Mouse (Mus musculus): Measurements from ENCODE around the gene Ift46. TPM values are rescaled to one million over a fixed set of nuclear protein-coding genes. Genes with fewer than 3 reads are reported as not detected.
A peak's percentile ranks its signal among the peaks of the same experiment; 100 is the strongest.

Ift46 gene
- 10 to 100 TPM; 75.1 to 75.8 TPM for total RNA-seq (2021)

DNA sequence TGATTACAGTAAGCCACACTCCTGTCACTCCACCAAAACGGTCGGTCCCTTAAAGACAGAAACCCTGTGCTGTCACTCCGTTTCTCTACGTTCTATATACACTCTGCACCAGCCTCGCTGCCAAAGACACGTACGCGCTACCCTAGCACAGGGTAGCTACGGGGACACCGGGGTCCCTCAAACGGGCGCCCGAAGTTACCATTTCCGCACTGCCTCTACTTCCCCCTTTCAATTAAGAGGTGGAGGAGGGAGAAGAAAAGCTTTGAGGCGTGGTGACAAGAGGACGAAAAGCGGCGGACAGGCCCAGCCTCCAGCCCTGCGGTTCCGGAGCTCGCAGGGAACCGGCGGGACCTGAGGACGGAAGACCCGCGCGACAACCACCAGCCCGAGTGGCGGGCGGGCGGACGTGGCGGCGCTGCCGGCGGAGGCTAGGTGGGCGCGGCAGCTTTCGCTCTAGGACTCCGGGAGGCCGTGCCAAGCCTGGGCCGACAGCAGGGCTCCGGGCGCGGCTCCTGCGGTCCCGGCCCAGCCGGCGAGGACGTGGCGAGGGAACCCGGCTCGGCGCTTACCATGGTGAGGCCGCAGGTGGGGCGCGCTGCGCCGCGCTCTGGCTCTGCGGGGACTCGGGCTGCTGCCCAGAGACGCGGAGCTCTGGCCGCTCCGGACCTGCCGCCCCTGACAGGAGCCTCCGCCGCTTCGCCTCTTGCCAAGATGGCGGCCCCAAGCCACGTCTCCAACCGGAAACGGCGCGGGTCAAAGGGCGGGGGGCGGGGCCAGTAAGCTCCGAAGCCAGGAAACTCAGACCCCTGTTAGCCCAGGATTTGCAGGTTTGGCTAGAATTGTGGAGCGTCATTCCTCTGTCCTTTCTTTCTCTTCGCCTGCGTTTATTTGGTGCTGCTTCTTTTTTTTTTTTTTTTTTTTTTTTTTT is at the start of gene Ift46, which contains the start of gene Arcn1:
Gene Ift46 (plus strand): TSS at position 808 of the 928 bp plus-strand sequence.
Gene Arcn1 (minus strand): TSS at position 745 of the 928 bp plus-strand sequence.
- peak; percentile 69 to 84 for DNase-seq (ENCODE audit: extremely low spot score in 1 of 2, low spot score in 1 of 2)

DNA sequence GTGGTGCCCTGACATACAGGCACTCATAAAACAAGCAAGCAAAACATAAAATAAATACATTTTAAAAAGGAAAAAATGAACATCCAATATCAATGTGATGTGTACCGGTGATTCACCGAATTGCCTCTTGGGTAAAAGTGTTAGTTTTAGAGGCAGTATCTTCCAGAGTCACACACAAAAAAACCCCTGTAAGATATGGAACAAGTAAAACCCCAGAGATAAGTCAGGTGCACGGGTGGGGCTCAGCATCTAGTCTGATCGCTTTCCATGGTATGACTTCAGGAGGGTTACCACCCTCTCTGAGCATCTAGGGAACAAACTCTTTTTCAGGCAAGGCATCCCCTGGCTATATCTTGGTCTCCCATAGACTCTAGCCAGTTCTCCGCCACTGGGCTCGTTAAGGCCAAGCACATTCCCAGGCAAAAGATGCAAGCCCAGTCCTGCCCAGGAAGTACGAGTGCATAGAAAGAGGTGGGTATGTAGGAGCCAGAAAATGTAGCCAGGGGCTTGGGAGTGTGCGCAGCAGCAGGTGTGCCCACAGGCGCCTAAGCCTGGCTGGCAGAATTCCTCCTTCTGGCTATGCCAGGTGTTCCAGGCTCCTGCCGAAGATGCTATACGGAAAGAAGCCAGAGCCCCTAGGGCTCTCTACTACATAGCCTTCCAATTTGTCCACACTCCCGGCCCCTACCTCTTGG is 48.6 kb upstream of the Ift46 start:
- no peak for DNase-seq (ENCODE audit: extremely low spot score in 1 of 2, low spot score in 1 of 2)

DNA sequence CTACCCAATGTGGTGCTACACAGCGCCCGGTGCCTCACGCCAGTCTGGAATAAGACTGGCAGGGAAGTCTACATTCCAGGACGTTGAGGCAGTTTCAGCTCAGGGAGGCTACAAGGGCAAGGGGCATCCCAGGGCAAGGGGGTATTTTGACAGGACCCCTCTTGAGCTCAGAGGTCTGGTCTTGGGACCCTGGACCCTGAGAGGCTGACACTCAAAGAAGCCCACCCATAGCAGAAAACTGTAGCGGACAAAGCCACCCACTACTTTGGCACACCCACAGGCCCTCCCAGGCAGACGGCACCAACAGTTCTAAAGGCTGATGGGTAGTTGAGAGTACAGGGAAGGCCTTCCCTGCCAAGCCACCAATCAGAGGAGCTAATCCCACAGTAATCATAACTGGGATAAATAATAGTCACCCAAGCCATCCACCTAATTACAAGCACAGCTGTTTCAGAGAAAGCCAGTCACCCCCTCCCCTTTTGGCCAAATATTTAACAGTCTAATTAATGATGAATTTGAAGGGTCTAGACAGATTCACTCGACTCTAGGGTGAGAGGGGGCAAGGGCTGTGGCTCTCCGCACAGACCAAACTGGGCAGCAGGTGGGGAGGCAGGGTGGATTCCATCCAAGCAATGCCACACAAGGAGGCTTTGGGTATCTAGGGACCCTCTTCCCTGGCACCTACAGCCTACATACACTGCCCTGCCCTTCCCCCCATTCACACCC is 47.9 kb upstream of the Ift46 start:
- DNase-seq (ENCODE audit: extremely low spot score in 1 of 2, low spot score in 1 of 2): no peak

- DNase-seq (ENCODE audit: extremely low spot score in 1 of 2, low spot score in 1 of 2): no peak
Observed at GRCm38 (mm10) chr9:44720358-44721153, 47.2 kb upstream of the Ift46 start.

DNA sequence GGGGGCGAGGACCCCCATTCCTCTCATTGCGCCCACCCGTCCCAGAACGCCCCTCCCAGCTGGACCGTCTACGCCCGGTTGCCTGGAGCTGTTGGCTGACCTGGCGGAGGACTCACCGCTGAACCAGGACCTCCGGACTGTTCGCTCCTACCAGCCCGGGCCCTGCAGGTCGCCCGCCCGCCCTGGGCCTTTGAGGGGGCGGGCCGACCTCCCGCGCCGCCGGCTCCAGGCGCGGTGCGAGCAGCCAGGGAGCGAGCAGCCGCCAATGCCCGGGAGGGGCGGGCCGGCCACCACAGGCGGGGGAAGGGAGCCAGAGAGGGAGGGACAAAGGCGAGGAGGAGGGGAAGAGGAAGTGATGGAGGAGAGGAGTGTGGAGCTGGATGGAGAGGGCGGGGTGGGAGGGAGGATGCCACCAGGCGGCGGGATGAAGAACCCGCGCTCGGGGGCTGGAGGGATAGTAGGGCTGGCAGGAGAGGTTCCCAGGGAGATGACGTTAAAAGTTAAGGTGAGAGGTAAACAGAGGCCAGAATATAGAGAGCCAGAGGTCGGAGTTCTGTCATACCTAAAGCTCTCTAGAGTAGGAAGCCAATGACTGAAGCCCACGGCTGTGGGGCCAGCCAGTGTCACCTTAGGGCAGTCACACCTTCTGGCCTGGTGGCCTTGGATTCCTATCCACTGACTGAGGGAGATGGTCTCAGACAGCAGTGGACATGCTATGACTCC is 46.4 kb upstream of the Ift46 start:
- DNase-seq (ENCODE audit: extremely low spot score in 1 of 2, low spot score in 1 of 2): peak; percentile 64 to 72

- no peak for DNase-seq (ENCODE audit: extremely low spot score in 1 of 2, low spot score in 1 of 2)
Observed at GRCm38 (mm10) chr9:44721877-44722186, 45.9 kb upstream of the Ift46 start.

DNA sequence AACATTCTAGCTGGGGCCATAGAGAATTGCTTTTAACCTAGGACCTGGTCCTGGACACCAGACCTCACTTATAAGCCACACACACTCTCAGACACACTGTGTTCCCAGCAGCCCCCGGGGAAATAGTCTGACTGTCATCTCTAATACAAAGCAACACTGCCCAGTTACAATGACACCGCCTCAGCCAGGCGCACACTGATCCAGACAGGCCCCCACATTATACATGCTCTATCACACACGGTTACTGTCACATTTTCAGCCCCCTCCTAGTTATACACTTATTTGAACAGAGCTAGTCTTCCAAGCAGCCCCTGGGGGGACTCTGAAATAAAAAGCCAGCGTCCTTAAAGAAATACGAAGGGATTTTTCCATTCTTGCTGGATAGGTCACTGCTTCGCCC is 45.1 kb upstream of the Ift46 start:
- DNase-seq (ENCODE audit: extremely low spot score in 1 of 2, low spot score in 1 of 2): no peak

GRCm38 (mm10) chr9:44723008-44723407 is 44.7 kb upstream of the Ift46 start:
- DNase-seq (ENCODE audit: extremely low spot score in 1 of 2, low spot score in 1 of 2): no peak

DNA sequence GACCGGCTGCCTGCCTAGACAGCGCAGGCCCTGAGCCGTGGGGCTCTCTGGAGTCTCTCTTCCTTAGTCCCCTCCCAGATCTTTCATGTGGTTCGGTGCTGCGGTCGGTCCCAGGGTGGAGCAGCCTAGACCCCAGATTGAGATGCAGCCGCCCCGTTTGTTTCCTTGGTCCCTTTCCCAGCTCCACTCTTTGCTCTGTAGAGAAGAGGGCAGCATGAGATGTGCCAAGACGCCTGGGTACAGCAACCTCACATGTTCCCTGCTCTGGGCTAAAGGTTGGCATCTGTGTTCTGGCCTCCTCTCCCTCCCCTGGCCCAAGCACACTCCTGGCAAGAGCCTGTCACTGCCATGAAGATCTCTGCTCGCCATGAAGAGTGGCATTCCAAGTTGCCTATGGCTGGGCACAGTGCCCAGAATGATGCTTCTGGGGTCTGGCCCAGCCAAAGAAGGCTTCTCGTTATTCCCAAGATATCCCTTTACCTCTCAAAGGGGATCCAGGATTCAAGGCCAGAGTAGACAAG is 44.1 kb upstream of the Ift46 start:
- no peak for DNase-seq (ENCODE audit: extremely low spot score in 1 of 2, low spot score in 1 of 2)

DNA sequence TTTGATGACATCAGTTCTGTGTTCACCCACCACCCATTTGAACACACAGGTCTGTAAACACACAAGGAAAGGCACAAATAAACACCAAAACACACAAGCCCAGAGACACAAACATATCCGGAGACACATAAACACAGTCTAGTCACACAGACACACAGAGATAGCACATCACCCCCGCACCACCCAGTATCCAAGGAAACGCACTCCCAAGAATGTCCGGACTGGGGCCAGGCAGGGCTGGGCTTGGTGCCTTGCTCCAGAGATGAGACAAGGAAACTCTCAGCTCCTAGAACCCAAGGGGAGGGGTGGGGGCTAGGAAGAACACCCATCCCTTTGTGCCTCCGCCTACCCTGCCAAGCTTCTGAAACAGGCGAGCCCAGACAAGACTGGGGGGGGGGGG is 43.5 kb upstream of the Ift46 start:
- no peak for DNase-seq (ENCODE audit: extremely low spot score in 1 of 2, low spot score in 1 of 2)

- no peak for DNase-seq (ENCODE audit: extremely low spot score in 1 of 2, low spot score in 1 of 2)
Observed at GRCm38 (mm10) chr9:44724665-44725064, 43.0 kb upstream of the Ift46 start.

DNA sequence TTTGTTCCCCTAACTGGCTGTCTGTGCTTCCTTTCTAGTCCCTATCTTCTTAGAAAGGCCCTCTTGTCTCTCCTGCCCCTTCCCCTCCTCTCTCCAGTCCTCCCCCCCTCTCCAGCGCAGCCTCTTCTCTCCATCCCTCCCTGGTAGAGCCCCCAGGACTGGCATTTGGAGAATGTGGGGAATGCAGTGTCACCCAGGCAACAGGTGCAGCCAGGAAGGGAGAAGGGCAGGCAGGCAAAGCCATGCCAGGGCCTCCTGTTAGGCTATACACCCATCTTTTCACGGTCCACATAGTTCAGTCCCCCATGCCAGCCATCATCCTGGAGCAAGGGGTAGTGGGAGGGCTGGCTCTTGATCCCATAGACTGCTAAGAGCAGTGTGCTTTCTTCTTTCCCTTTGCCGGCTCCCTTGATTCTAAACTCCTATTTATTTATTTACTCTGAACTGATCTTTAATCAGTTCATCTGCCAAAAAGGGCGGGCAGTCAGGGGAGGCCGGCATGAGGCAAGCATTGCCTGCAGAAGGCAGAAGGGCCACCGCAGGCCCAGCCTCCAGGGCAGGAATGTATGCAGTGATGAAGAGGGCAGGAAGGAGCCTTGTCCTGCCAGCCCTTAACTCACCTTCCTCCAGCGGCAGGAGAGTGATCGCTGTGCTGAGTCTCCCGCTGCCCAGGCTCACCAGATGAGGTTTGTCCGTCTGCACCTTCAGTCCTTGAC is 41.1 kb upstream of the Ift46 start:
- no peak for DNase-seq (ENCODE audit: extremely low spot score in 1 of 2, low spot score in 1 of 2)

DNA sequence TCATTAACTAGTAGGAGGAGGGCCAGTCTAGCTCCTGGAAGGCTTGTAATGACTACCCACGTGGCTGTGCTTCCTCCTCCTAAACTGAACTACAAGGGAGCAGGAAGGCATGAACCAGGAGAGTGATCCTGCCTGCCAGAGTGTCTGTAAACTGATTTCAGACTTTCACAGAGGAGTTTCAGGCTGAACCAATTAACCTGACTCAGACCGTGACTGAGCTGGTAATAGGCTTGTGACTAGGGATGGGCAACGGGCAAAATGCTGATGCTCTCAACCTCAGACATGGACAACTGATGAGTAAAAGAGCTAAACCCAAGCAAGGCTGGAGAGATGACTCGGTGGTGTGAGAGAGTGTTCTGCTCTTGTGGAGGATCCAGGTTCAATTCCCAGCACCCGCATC is 40.3 kb upstream of the Ift46 start:
- no peak for DNase-seq (ENCODE audit: extremely low spot score in 1 of 2, low spot score in 1 of 2)

- no peak for DNase-seq (ENCODE audit: extremely low spot score in 1 of 2, low spot score in 1 of 2)
Observed at GRCm38 (mm10) chr9:44732130-44732549, 35.6 kb upstream of the Ift46 start.

DNA sequence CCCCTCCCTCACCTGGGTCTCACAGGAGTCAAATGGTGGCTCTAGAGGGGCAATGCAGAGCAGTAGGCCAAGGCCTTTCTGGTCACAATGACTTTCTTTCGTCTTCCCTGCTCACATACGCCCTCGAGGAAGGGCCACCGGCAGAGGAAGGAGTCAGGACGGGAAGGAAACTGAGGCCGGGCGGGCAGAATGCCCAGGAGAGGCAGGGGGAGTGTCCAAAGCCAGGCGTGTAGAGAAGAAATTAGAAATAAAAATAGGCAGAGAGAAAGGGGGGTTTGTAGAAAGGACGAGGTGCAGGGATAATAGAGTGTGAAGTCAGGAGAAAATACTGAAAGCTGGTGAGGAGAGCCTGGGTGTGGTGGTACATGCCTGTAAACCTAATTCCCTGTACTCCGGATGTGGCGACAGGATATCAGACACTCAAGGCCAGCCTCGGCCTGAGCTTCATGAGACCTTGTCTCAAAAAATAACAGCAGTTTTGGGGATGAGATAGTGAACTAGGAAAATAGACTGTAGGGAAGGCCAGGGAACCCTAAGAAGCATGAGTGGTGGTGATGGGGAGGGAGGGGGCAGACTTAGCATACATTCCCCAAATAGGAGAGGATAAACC is 34.7 kb upstream of the Ift46 start:
- DNase-seq (ENCODE audit: extremely low spot score in 1 of 2, low spot score in 1 of 2): no peak

GRCm38 (mm10) chr9:44733671-44734523 is 33.8 kb upstream of the Ift46 start:
- no peak for DNase-seq (ENCODE audit: extremely low spot score in 1 of 2, low spot score in 1 of 2)
